Mouse (Mus musculus): Measurements from ENCODE around the gene Bex1. TPM values are rescaled to one million over a fixed set of nuclear protein-coding genes. Genes with fewer than 3 reads are reported as not detected.

Bex1 gene
- total and polyA plus RNA-seq, 3 experiments, result not detected

- in situ Hi-C loops (cut with MboI; ENCODE audit: low pct_ligation_motif_present, low pct_unique_long_range_greater_than_20kb, low sequenced_read_pairs), result loop anchor here (25.0 kb wide), 1 partner anchor 115 kb away; no protein-coding TSS in a partner anchor
- dilution Hi-C loops (cut with MboI; ENCODE audit: extremely low pct_ligation_motif_present, extremely low pct_unique_long_range_greater_than_20kb, low sequenced_read_pairs), result no loop called here
- TF ChIP-seq RAD21 (IDR thresholded peaks at IDR 0.05; ENCODE audit: low read depth, low read length), result peak; percentile 51
- peak; percentile 36; the same call in 1 of the 2 replicates for TF ChIP-seq SMC3 (IDR thresholded peaks at IDR 0.05; ENCODE audit: low read depth, low read length)
- peak; percentile 19 to 62; a peak in 2 of 4 replicates for TF ChIP-seq CTCF (conservative IDR thresholded peaks at IDR 0.05 in 1 of 2, IDR thresholded peaks at IDR 0.05 in 1 of 2; ENCODE audit: low read depth in 2 of 2, low read length in 2 of 2)
- TF ChIP-seq ZKSCAN1 (IDR thresholded peaks at IDR 0.05; ENCODE audit: borderline replicate concordance, low read depth, low read length), result no peak
- TF ChIP-seq ETS1 (conservative IDR thresholded peaks at IDR 0.05; ENCODE audit: low read depth, low read length), result no peak
- H3K4me2 ChIP-seq (ENCODE audit: insufficient read depth, low read depth, poor library complexity, severe bottlenecking), result no peak overlapping the region
- DNase-seq (ENCODE audit: extremely low read depth), result peak; percentile 31
- no peaks in the 10 kb centered on the region for H3K79me2 ChIP-seq (replicated peaks; ENCODE audit: control insufficient read depth, extremely low read depth, insufficient read depth, poor library complexity, severe bottlenecking)
- H3K9me3 ChIP-seq (replicated peaks; ENCODE audit: low read length), result no peaks in the 10 kb centered on the region
- no peaks in the 10 kb centered on the region for H3K4me1 ChIP-seq (ENCODE audit: control insufficient read depth in 1 of 2, insufficient read depth in 2 of 2)
- H3K4me3 ChIP-seq (replicated peaks in 1 of 3; ENCODE audit: low read depth in 2 of 3, low read length in 2 of 3, poor library complexity in 1 of 3), result no peak overlapping the region
- no peak overlapping the region for H3K27ac ChIP-seq (ENCODE audit: insufficient read depth, low read depth)
- H3K9ac ChIP-seq (ENCODE audit: insufficient read depth, low read depth), result no peak overlapping the region
- no peaks in the 10 kb centered on the region for H3K36me3 ChIP-seq (replicated peaks in 1 of 2; ENCODE audit: control insufficient read depth in 1 of 2, insufficient read depth in 1 of 2, low read length in 1 of 2)
- no peaks in the 10 kb centered on the region for H3K27me3 ChIP-seq (replicated peaks)
These were observed 18.4 kb downstream of the Bex1 start for GRCm38 (mm10) chrX:136196873-136197272.

- 0 out of 2 replicates have a peak, but pooled peaks have one; percentile 15 for TF ChIP-seq ELF1 (IDR thresholded peaks at IDR 0.05; ENCODE audit: low read depth, low read length)
- TF ChIP-seq POLR2AphosphoS2 (IDR thresholded peaks at IDR 0.05; ENCODE audit: low read depth, low read length), result no peak
- peak; percentile 88 for TF ChIP-seq TBP (conservative IDR thresholded peaks at IDR 0.05; ENCODE audit: low read depth, low read length)
- Histone ChIP-seq H3K79me2 (replicated peaks; ENCODE audit: control insufficient read depth, extremely low read depth, insufficient read depth, poor library complexity, severe bottlenecking) (no peaks in the 10 kb centered on the region), H3K36me3 (replicated peaks in 1 of 2; ENCODE audit: control insufficient read depth in 1 of 2, insufficient read depth in 1 of 2, low read length in 1 of 2) (no peaks in the 10 kb centered on the region), H3K9ac (ENCODE audit: insufficient read depth, low read depth) (no peak overlapping the region), H3K27ac (ENCODE audit: insufficient read depth, low read depth) (no peak overlapping the region), H3K4me1 (ENCODE audit: control insufficient read depth in 1 of 2, insufficient read depth in 2 of 2) (no peaks in the 10 kb centered on the region), H3K4me3 (replicated peaks in 1 of 3; ENCODE audit: low read depth in 2 of 3, low read length in 2 of 3, poor library complexity in 1 of 3) (no peak overlapping the region), H3K4me2 (ENCODE audit: insufficient read depth, low read depth, poor library complexity, severe bottlenecking) (no peak overlapping the region), H3K9me3 (replicated peaks; ENCODE audit: low read length) (no peaks in the 10 kb centered on the region), H3K27me3 (replicated peaks) (no peaks in the 10 kb centered on the region)
- dilution Hi-C loops (cut with MboI; ENCODE audit: extremely low pct_ligation_motif_present, extremely low pct_unique_long_range_greater_than_20kb, low sequenced_read_pairs), result no loop called here
- in situ Hi-C loops (cut with MboI; ENCODE audit: low pct_ligation_motif_present, low pct_unique_long_range_greater_than_20kb, low sequenced_read_pairs), result loop anchor here (25.0 kb wide), 1 partner anchor 117 kb away; no protein-coding TSS in a partner anchor
- DNase-seq (ENCODE audit: extremely low read depth), result no peak
These were observed 19.9 kb downstream of the Bex1 start for GRCm38 (mm10) chrX:136195193-136195944.

GRCm38 (mm10) chrX:136183107-136183506 is 32.2 kb downstream of the Bex1 start:
- Histone ChIP-seq H3K4me1 (ENCODE audit: control insufficient read depth in 1 of 2, insufficient read depth in 2 of 2) (no peaks in the 10 kb centered on the region), H3K79me2 (replicated peaks; ENCODE audit: control insufficient read depth, extremely low read depth, insufficient read depth, poor library complexity, severe bottlenecking) (no peaks in the 10 kb centered on the region), H3K4me2 (ENCODE audit: insufficient read depth, low read depth, poor library complexity, severe bottlenecking) (no peak overlapping the region), H3K36me3 (replicated peaks in 1 of 2; ENCODE audit: control insufficient read depth in 1 of 2, insufficient read depth in 1 of 2, low read length in 1 of 2) (no peaks in the 10 kb centered on the region), H3K27ac (ENCODE audit: insufficient read depth, low read depth) (no peak overlapping the region), H3K4me3 (replicated peaks in 1 of 3; ENCODE audit: low read depth in 2 of 3, low read length in 2 of 3, poor library complexity in 1 of 3) (no peak overlapping the region), H3K9me3 (replicated peaks; ENCODE audit: low read length) (no peaks in the 10 kb centered on the region), H3K9ac (ENCODE audit: insufficient read depth, low read depth) (no peak overlapping the region), H3K27me3 (replicated peaks) (no peaks in the 10 kb centered on the region)
- in situ Hi-C loops (cut with MboI; ENCODE audit: low pct_ligation_motif_present, low pct_unique_long_range_greater_than_20kb, low sequenced_read_pairs) (loop anchor here (25.0 kb wide), 1 partner anchor 129 kb away; no protein-coding TSS in a partner anchor), dilution Hi-C loops (cut with MboI; ENCODE audit: extremely low pct_ligation_motif_present, extremely low pct_unique_long_range_greater_than_20kb, low sequenced_read_pairs) (no loop called here)
- DNase-seq (ENCODE audit: extremely low read depth), result no peak
- TF ChIP-seq SMC3 (IDR thresholded peaks at IDR 0.05; ENCODE audit: low read depth, low read length) (no peak), NELFE (IDR thresholded peaks at IDR 0.05; ENCODE audit: low read depth, low read length) (no peak), ZNF384 (IDR thresholded peaks at IDR 0.05; ENCODE audit: low read depth, low read length) (no peak), JUND (conservative IDR thresholded peaks at IDR 0.05; ENCODE audit: low read depth, low read length) (no peak), E2F4 (IDR thresholded peaks at IDR 0.05; ENCODE audit: insufficient replicate concordance, low read depth, low read length) (no peak), MYC (IDR thresholded peaks at IDR 0.05; ENCODE audit: low read depth, low read length) (no peak), USF2 (conservative IDR thresholded peaks at IDR 0.05; ENCODE audit: low read depth, low read length) (no peak), CHD2 (IDR thresholded peaks at IDR 0.05; ENCODE audit: low read length) (no peak), RCOR1 (conservative IDR thresholded peaks at IDR 0.05; ENCODE audit: low read depth, low read length) (no peak), ZKSCAN1 (IDR thresholded peaks at IDR 0.05; ENCODE audit: borderline replicate concordance, low read depth, low read length) (no peak), JUN (IDR thresholded peaks at IDR 0.05; ENCODE audit: insufficient read depth, low read depth, low read length) (no peak)
